Mouse (Mus musculus): ENCODE measurements around the gene Ank2.
"Not testable (repeated sequence)": the region's sequence is repeated elsewhere in the genome, so short reads cannot be mapped to it uniquely, and the experiment has no call there.

DNA sequence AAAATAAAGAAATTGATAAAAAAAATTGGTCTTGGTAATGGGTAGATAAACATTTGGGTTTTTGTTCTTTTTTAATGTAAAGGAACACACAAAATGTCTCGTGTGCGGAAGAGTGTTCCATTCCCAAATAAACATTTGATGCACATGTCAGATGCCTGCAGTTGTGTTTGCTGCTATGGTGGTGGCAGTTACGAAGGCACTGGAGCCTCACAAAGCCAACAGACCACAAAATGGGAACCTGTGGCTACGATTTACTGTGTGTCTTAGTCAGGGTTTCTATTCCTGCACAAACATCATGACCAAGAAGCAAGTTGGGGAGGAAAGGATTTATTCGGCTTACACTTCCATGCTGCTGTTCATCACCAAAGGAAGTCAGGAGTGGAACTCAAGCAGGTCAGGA is 178.1 kb downstream of the Ank2 start:
- TF ChIP-seq CTCF (IDR thresholded peaks at IDR 0.05; ENCODE audit: borderline replicate concordance, control insufficient read depth, extremely low read depth, insufficient read depth, low read length, poor library complexity); POLR2A (IDR thresholded peaks at IDR 0.05; ENCODE audit: control insufficient read depth, extremely low read depth, insufficient read depth, low read length, poor library complexity): not testable (repeated sequence)

Measured in thymus, adult 2 months (tissue).